Mouse (Mus musculus): ENCODE data around the gene Capn1. TPM values are rescaled to one million over a fixed set of nuclear protein-coding genes. Genes with fewer than 3 reads are reported as not detected.

The Capn1 gene
- polyA plus RNA-seq, 1 experiment from 2014 or later: 5.4 TPM

- 92% methylated on average over 7 of the region's 7 CpGs for WGBS
- H3K9ac ChIP-seq: no peak overlapping the region
- ATAC-seq (ENCODE audit: low FRiP score): no peak
These were observed 73.1 kb downstream of the Capn1 start for GRCm38 (mm10) chr19:5942581-5942980.

GRCm38 (mm10) chr19:5940656-5941055 lies 75.0 kb downstream of the Capn1 start:
- ATAC-seq (ENCODE audit: low FRiP score) (no peak), DNase-seq (ENCODE audit: low spot score) (no peak)
- Histone ChIP-seq H3K36me3 (replicated peaks; ENCODE audit: control insufficient read depth, insufficient read depth) (no peaks in the 10 kb centered on the region), H3K4me3 (replicated peaks; ENCODE audit: low read length) (no peak overlapping the region), H3K9me3 (ENCODE audit: control insufficient read depth, low read length) (no peaks in the 10 kb centered on the region), H3K27ac (no peak overlapping the region), H3K4me1 (replicated peaks; ENCODE audit: control insufficient read depth, insufficient read depth, low read length) (peaks cover 9% of the 10 kb centered on the region; the same call in 1 of the 2 replicates), H3K27me3 (ENCODE audit: control insufficient read depth, insufficient read depth, low read length) (no peaks in the 10 kb centered on the region), H3K4me2 (replicated peaks) (no peak overlapping the region), H3K9ac (no peak overlapping the region)
- 94% methylated on average over 10 of the region's 10 CpGs for WGBS

More at GRCm38 (mm10) chr19:5942581-5942980, 73.1 kb downstream of the Capn1 start:
- DNase-seq (ENCODE audit: low spot score): no peak
- Histone ChIP-seq H3K4me3 (replicated peaks; ENCODE audit: low read length) (no peak overlapping the region), H3K36me3 (replicated peaks; ENCODE audit: control insufficient read depth, insufficient read depth) (no peaks in the 10 kb centered on the region), H3K27ac (no peak overlapping the region), H3K4me2 (replicated peaks) (no peak overlapping the region), H3K4me1 (replicated peaks; ENCODE audit: control insufficient read depth, insufficient read depth, low read length) (peaks cover 7% of the 10 kb centered on the region; the same call in 1 of the 2 replicates), H3K9me3 (ENCODE audit: control insufficient read depth, low read length) (no peaks in the 10 kb centered on the region), H3K27me3 (ENCODE audit: control insufficient read depth, insufficient read depth, low read length) (no peaks in the 10 kb centered on the region)

GRCm38 (mm10) chr19:5940173-5940572 lies 75.5 kb downstream of the Capn1 start:
- no peaks in the 10 kb centered on the region for H3K9me3 ChIP-seq (ENCODE audit: control insufficient read depth, low read length)
- no peak for ATAC-seq (ENCODE audit: low FRiP score)
- peak; percentile 56 for DNase-seq (ENCODE audit: low spot score)
- H3K36me3 ChIP-seq (replicated peaks; ENCODE audit: control insufficient read depth, insufficient read depth): no peaks in the 10 kb centered on the region
- H3K4me3 ChIP-seq (replicated peaks; ENCODE audit: low read length): no peak overlapping the region
- peak overlapping the region; percentile 38; the same call in 1 of the 2 replicates for H3K27ac ChIP-seq
- H3K4me2 ChIP-seq (replicated peaks): no peak overlapping the region
- WGBS: 42% methylated on average over 4 of the region's 4 CpGs
- no peaks in the 10 kb centered on the region for H3K27me3 ChIP-seq (ENCODE audit: control insufficient read depth, insufficient read depth, low read length)
- H3K4me1 ChIP-seq (replicated peaks; ENCODE audit: control insufficient read depth, insufficient read depth, low read length): peaks cover 9% of the 10 kb centered on the region; the same call in 1 of the 2 replicates
- H3K9ac ChIP-seq: no peak overlapping the region

DNA sequence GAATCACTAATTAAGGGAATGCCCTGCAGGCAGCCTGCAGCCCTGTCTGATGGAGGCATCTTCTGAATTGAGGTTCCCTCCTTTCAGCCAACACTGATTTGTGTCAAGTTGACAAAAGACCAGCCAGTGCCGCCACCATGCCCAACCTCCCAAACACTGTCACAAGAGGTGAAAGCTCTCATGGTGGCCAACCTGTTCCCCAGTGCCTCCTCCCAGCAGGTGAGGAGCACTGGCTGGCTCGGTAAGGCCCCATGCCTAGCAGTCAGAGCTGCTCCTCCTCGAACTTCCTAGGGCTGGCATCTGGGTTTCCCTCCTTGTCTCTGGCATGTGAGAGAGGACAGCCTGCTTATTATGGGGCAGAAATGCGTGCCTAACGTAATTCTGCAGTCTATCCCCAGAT lies 76.0 kb downstream of the Capn1 start:
- 69% methylated on average over 5 of the region's 5 CpGs for WGBS
- H3K27me3 ChIP-seq (ENCODE audit: control insufficient read depth, insufficient read depth, low read length): no peaks in the 10 kb centered on the region
- no peak overlapping the region for H3K9ac ChIP-seq
- no peak for ATAC-seq (ENCODE audit: low FRiP score)
- DNase-seq (ENCODE audit: low spot score): no peak
- no peak overlapping the region for H3K4me2 ChIP-seq (replicated peaks)
- no peaks in the 10 kb centered on the region for H3K36me3 ChIP-seq (replicated peaks; ENCODE audit: control insufficient read depth, insufficient read depth)
- peaks cover 9% of the 10 kb centered on the region; the same call in 1 of the 2 replicates for H3K4me1 ChIP-seq (replicated peaks; ENCODE audit: control insufficient read depth, insufficient read depth, low read length)
- H3K27ac ChIP-seq: peak overlapping the region; percentile 38; the same call in 1 of the 2 replicates
- no peak overlapping the region for H3K4me3 ChIP-seq (replicated peaks; ENCODE audit: low read length)
- no peaks in the 10 kb centered on the region for H3K9me3 ChIP-seq (ENCODE audit: control insufficient read depth, low read length)

Small RNA genes lying within 50 kb of the gene (microRNA-seq; reads per million reads assigned to microRNA genes)
- 1.6 reads per million, percentile 2 among the genes with 10 or more reads in this experiment for gene Mir6988

Other genes with a start within 250 kb of the Capn1 start
- gene Scyl1, start 244.5 kb downstream of the Capn1 start, polyA plus RNA-seq (2014; fragmentation: Nextera tagmentation; extraction: Ambion mirVana): 73.5 and 76.7 TPM in 2 replicates
- gene Frmd8, start 140.6 kb downstream of the Capn1 start, polyA plus RNA-seq (2014; fragmentation: Nextera tagmentation; extraction: Ambion mirVana): 11.3 and 13.1 TPM in 2 replicates
- 1.5 and 2.5 TPM in 2 replicates for gene Slc25a45, start 138.1 kb downstream of the Capn1 start, polyA plus RNA-seq (2014; fragmentation: Nextera tagmentation; extraction: Ambion mirVana)
- 6.1 and 9.4 TPM in 2 replicates for gene Tigd3, start 121.7 kb downstream of the Capn1 start, polyA plus RNA-seq (2014; fragmentation: Nextera tagmentation; extraction: Ambion mirVana)
- gene Dpf2, start 102.9 kb downstream of the Capn1 start, polyA plus RNA-seq (2014; fragmentation: Nextera tagmentation; extraction: Ambion mirVana): 88.2 and 94.7 TPM in 2 replicates
- gene Cdc42ep2, start 91.1 kb downstream of the Capn1 start, polyA plus RNA-seq (2014; fragmentation: Nextera tagmentation; extraction: Ambion mirVana): 16.9 and 18.5 TPM in 2 replicates
- gene Pola2, start 51.7 kb downstream of the Capn1 start, polyA plus RNA-seq (2014; fragmentation: Nextera tagmentation; extraction: Ambion mirVana): 22.2 and 24.2 TPM in 2 replicates
- gene Slc22a20, start 29.8 kb downstream of the Capn1 start, polyA plus RNA-seq (2014; fragmentation: Nextera tagmentation; extraction: Ambion mirVana): not detected in 2 replicates
- 28.7 and 32.9 TPM in 2 replicates for gene Syvn1, start 30.7 kb upstream of the Capn1 start, polyA plus RNA-seq (2014; fragmentation: Nextera tagmentation; extraction: Ambion mirVana)
- gene Mrpl49, start 41.9 kb upstream of the Capn1 start, polyA plus RNA-seq (2014; fragmentation: Nextera tagmentation; extraction: Ambion mirVana): 64.2 and 64.5 TPM in 2 replicates
- 537 and 672 TPM in 2 replicates for gene Fau, start 41.9 kb upstream of the Capn1 start, polyA plus RNA-seq (2014; fragmentation: Nextera tagmentation; extraction: Ambion mirVana)
- 35.3 and 36.3 TPM in 2 replicates for gene Znhit2, start 45.3 kb upstream of the Capn1 start, polyA plus RNA-seq (2014; fragmentation: Nextera tagmentation; extraction: Ambion mirVana)
- 58.9 and 59.8 TPM in 2 replicates for gene Tm7sf2, start 52.5 kb upstream of the Capn1 start, polyA plus RNA-seq (2014; fragmentation: Nextera tagmentation; extraction: Ambion mirVana)
- gene Vps51, start 61.3 kb upstream of the Capn1 start, polyA plus RNA-seq (2014; fragmentation: Nextera tagmentation; extraction: Ambion mirVana): 71.7 and 74.2 TPM in 2 replicates
- gene Tmem262, start 64.1 kb upstream of the Capn1 start, polyA plus RNA-seq (2014; fragmentation: Nextera tagmentation; extraction: Ambion mirVana): not detected in 2 replicates
- 1.0 and 1.2 TPM in 2 replicates for gene Gm28374, start 66.4 kb upstream of the Capn1 start, polyA plus RNA-seq (2014; fragmentation: Nextera tagmentation; extraction: Ambion mirVana)
- 75.1 and 75.4 TPM in 2 replicates for gene Zfpl1, start 69.1 kb upstream of the Capn1 start, polyA plus RNA-seq (2014; fragmentation: Nextera tagmentation; extraction: Ambion mirVana)
- gene Cdca5, start 69.1 kb upstream of the Capn1 start, polyA plus RNA-seq (2014; fragmentation: Nextera tagmentation; extraction: Ambion mirVana): 6.3 and 6.8 TPM in 2 replicates
- gene AC131692.1, start 78.5 kb upstream of the Capn1 start, polyA plus RNA-seq (2014; fragmentation: Nextera tagmentation; extraction: Ambion mirVana): not detected in 2 replicates
- 0.52 and 0.59 TPM in 2 replicates for gene Naaladl1, start 89.9 kb upstream of the Capn1 start, polyA plus RNA-seq (2014; fragmentation: Nextera tagmentation; extraction: Ambion mirVana)
- gene Sac3d1, start 102.8 kb upstream of the Capn1 start, polyA plus RNA-seq (2014; fragmentation: Nextera tagmentation; extraction: Ambion mirVana): 51.3 and 54.5 TPM in 2 replicates
- gene Snx15, start 112.4 kb upstream of the Capn1 start, polyA plus RNA-seq (2014; fragmentation: Nextera tagmentation; extraction: Ambion mirVana): 59.6 and 60.8 TPM in 2 replicates
- gene Batf2, start 125.1 kb upstream of the Capn1 start, polyA plus RNA-seq (2014; fragmentation: Nextera tagmentation; extraction: Ambion mirVana): not detected in 2 replicates
- 114 and 117 TPM in 2 replicates for gene Arl2, start 125.7 kb upstream of the Capn1 start, polyA plus RNA-seq (2014; fragmentation: Nextera tagmentation; extraction: Ambion mirVana)
- gene Majin, start 168.5 kb upstream of the Capn1 start, polyA plus RNA-seq (2014; fragmentation: Nextera tagmentation; extraction: Ambion mirVana): not detected in 2 replicates
- gene Gpha2, start 210.5 kb upstream of the Capn1 start, polyA plus RNA-seq (2014; fragmentation: Nextera tagmentation; extraction: Ambion mirVana): not detected in 2 replicates
- gene Ppp2r5b, start 220.0 kb upstream of the Capn1 start, polyA plus RNA-seq (2014; fragmentation: Nextera tagmentation; extraction: Ambion mirVana): 140 and 158 TPM in 2 replicates
- 14.5 and 14.8 TPM in 2 replicates for gene Atg2a, start 225.8 kb upstream of the Capn1 start, polyA plus RNA-seq (2014; fragmentation: Nextera tagmentation; extraction: Ambion mirVana)

All from hindbrain, embryonic 14.5 days (tissue).